Mouse (Mus musculus): ENCODE data around the gene Col23a1. TPM values are rescaled to one million over a fixed set of nuclear protein-coding genes. Genes with fewer than 3 reads are reported as not detected.
A peak's percentile ranks its signal among the peaks of the same experiment; 100 is the strongest.
"Not testable (repeated sequence)": the region's sequence is repeated elsewhere in the genome, so short reads cannot be mapped to it uniquely, and the experiment has no call there.

Col23a1 gene
- polyA plus RNA-seq, 1 experiment from 2014 or later: 23.6 TPM

- peaks cover 44% of the 10 kb centered on the region for H3K4me1 ChIP-seq
- H3K4me2 ChIP-seq (replicated peaks): peak within 1 kb of the TSS; percentile 93
- peak within 1 kb of the TSS; percentile 100 for H3K9ac ChIP-seq
- H3K4me3 ChIP-seq: peak within 1 kb of the TSS; percentile 95
- H3K27me3 ChIP-seq: no peaks in the 10 kb centered on the region
- ATAC-seq (ENCODE audit: low FRiP score, low read depth): peak; percentile 93
- H3K9me3 ChIP-seq: no peaks in the 10 kb centered on the region
- WGBS: under 1% methylated on average over 91 of the region's 91 CpGs
- H3K36me3 ChIP-seq: peaks cover 42% of the 10 kb centered on the region
- peak within 1 kb of the TSS; percentile 94 for H3K27ac ChIP-seq
Measured at GRCm38 (mm10) chr11:51606447-51607095, 316.9 kb downstream of the Col23a1 start, which contains the start of gene Hnrnpab. TSS of gene Hnrnpab (minus strand) at chr11:51606847.

- H3K4me1 ChIP-seq: peaks cover 37% of the 10 kb centered on the region
- peak; percentile 37; the same call in 1 of the 2 replicates for ATAC-seq (ENCODE audit: low FRiP score, low read depth)
- peak overlapping the region; percentile 95 for H3K4me3 ChIP-seq
- peak overlapping the region; percentile 100 for H3K9ac ChIP-seq
- 7% methylated on average over 15 of the region's 15 CpGs for WGBS
- H3K9me3 ChIP-seq: no peaks in the 10 kb centered on the region
- no peaks in the 10 kb centered on the region for H3K27me3 ChIP-seq
- H3K36me3 ChIP-seq: peaks cover 35% of the 10 kb centered on the region
- H3K4me2 ChIP-seq (replicated peaks): peak overlapping the region; percentile 93
- H3K27ac ChIP-seq: peak overlapping the region; percentile 94
Measured at GRCm38 (mm10) chr11:51607096-51607738, 317.5 kb downstream of the Col23a1 start.

- 86% methylated on average over 3 of the region's 3 CpGs for WGBS
- H3K4me1 ChIP-seq: peaks cover 17% of the 10 kb centered on the region
- no peak overlapping the region for H3K4me3 ChIP-seq
- peaks cover 14% of the 10 kb centered on the region for H3K36me3 ChIP-seq
- H3K27ac ChIP-seq: no peak overlapping the region
- no peak overlapping the region for H3K4me2 ChIP-seq (replicated peaks)
- H3K9ac ChIP-seq: no peak overlapping the region
- no peak for ATAC-seq (ENCODE audit: low FRiP score, low read depth)
- H3K9me3 ChIP-seq: no peaks in the 10 kb centered on the region
- H3K27me3 ChIP-seq: no peaks in the 10 kb centered on the region
Measured at GRCm38 (mm10) chr11:51609266-51609909, 319.7 kb downstream of the Col23a1 start.

- not testable (repeated sequence) for H3K9me3 ChIP-seq; H3K4me2 ChIP-seq (replicated peaks); H3K36me3 ChIP-seq; H3K27me3 ChIP-seq; H3K9ac ChIP-seq; H3K4me3 ChIP-seq; H3K27ac ChIP-seq; ATAC-seq (ENCODE audit: low FRiP score, low read depth)
- 85% methylated on average over 5 of the region's 5 CpGs for WGBS
- H3K4me1 ChIP-seq: peaks cover 13% of the 10 kb centered on the region
Measured at GRCm38 (mm10) chr11:51609940-51610339, 320.2 kb downstream of the Col23a1 start.

DNA sequence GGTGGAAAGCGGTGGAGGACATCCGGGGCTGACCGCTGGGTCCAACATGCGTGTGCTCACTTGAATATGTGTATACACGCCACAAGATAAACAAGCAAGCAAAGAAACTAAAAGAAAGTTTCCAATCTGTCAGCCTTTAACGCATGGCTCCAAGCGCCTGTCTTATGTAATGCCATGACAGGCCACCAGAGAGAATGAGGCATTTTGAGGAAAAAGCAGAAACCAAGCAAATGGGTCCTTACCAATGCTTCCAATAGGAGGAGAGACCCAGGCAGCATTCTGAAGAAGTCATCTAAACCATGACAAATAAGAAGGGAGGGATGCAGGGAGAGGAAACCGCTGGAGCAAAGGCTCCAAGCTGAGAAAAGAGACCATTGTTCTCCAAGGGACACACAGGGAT is 324.5 kb downstream of the Col23a1 start:
- peaks cover 14% of the 10 kb centered on the region for H3K4me1 ChIP-seq
- no peaks in the 10 kb centered on the region for H3K36me3 ChIP-seq
- WGBS: 83% methylated on average over 8 of the region's 8 CpGs
- no peak overlapping the region for H3K27ac ChIP-seq
- H3K9me3 ChIP-seq: no peaks in the 10 kb centered on the region
- H3K4me3 ChIP-seq: no peak overlapping the region
- ATAC-seq (ENCODE audit: low FRiP score, low read depth): no peak
- H3K9ac ChIP-seq: 0 out of 2 replicates have a peak overlapping the region, but pooled peaks have one; percentile 1
- H3K27me3 ChIP-seq: no peaks in the 10 kb centered on the region
- no peak overlapping the region for H3K4me2 ChIP-seq (replicated peaks)

DNA sequence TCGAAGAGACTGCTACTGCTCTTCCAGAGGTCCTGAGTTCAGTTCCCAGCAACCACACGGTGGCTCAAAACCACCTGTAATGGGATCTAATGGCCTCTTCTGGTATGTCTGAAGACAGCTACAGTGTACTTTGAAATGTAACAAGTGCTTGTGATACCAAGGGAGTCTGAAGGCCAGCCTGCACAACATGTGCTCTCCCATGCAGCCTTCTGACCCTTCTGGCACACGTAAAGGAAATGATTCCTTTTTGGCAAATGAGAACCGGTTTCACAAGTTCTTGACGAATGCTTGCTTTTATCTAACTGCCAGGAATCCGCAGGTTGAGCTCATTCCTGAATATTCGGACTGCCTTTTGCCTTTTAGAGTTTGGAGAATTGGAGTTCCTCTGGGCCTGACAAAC is 325.4 kb downstream of the Col23a1 start:
- peak overlapping the region; percentile 83; the same call in 1 of the 2 replicates for H3K27ac ChIP-seq

GRCm38 (mm10) chr11:51615601-51616000 is 325.9 kb downstream of the Col23a1 start:
- Histone ChIP-seq H3K4me1 (peaks cover 20% of the 10 kb centered on the region), H3K27ac (peak overlapping the region; percentile 83), H3K9me3 (no peaks in the 10 kb centered on the region), H3K4me2 (replicated peaks) (peak overlapping the region; percentile 76), H3K27me3 (no peaks in the 10 kb centered on the region), H3K36me3 (no peaks in the 10 kb centered on the region), H3K4me3 (peak overlapping the region; percentile 46), H3K9ac (peak overlapping the region; percentile 76)
- WGBS: 5% methylated on average over 14 of the region's 14 CpGs
- peak; percentile 57 for ATAC-seq (ENCODE audit: low FRiP score, low read depth)

More for the DNA sequence above, 325.4 kb downstream of the Col23a1 start:
- no peaks in the 10 kb centered on the region for H3K36me3 ChIP-seq
- peak overlapping the region; percentile 46 for H3K4me3 ChIP-seq
- ATAC-seq (ENCODE audit: low FRiP score, low read depth): no peak
- H3K9me3 ChIP-seq: no peaks in the 10 kb centered on the region
- peaks cover 16% of the 10 kb centered on the region for H3K4me1 ChIP-seq
- peak overlapping the region; percentile 76 for H3K9ac ChIP-seq
- H3K27me3 ChIP-seq: no peaks in the 10 kb centered on the region
- 34% methylated on average over 7 of the region's 7 CpGs for WGBS
- H3K4me2 ChIP-seq (replicated peaks): peak overlapping the region; percentile 76

GRCm38 (mm10) chr11:51616113-51616512 is 326.4 kb downstream of the Col23a1 start:
- H3K27ac ChIP-seq: 0 out of 2 replicates have a peak overlapping the region, but pooled peaks have one; percentile 83
- H3K27me3 ChIP-seq; H3K9me3 ChIP-seq; ATAC-seq (ENCODE audit: low FRiP score, low read depth); H3K36me3 ChIP-seq; H3K9ac ChIP-seq: not testable (repeated sequence)
- H3K4me2 ChIP-seq (replicated peaks): peak overlapping the region; percentile 76
- WGBS: 88% methylated on average over 7 of the region's 7 CpGs
- H3K4me3 ChIP-seq: peak overlapping the region; percentile 46
- H3K4me1 ChIP-seq: peaks cover 26% of the 10 kb centered on the region

DNA sequence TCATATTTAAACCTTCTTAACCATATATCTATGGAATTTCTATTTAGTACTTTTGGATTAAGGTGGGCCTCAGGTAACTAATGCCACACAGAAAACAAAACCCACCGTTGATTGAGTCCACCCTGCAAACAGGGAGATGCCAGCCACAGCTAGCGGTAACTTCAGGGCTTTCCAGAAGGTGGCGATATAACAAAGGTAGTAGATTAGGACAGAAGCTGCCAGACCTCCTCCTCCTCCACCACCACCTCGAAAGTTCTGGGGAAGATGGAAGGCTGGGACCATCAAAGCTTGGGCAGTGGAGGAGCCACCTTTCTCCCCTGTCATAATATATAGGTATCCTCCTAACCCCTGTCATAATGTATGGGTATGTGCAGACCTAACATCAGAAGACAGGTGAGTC is 328.0 kb downstream of the Col23a1 start:
- Histone ChIP-seq H3K4me2 (replicated peaks) (no peak overlapping the region), H3K9me3 (no peaks in the 10 kb centered on the region), H3K27ac (no peak overlapping the region), H3K4me1 (peaks cover 31% of the 10 kb centered on the region), H3K9ac (no peak overlapping the region), H3K36me3 (peaks cover 13% of the 10 kb centered on the region), H3K27me3 (no peaks in the 10 kb centered on the region), H3K4me3 (no peak overlapping the region)
- no peak for ATAC-seq (ENCODE audit: low FRiP score, low read depth)
- 6% methylated on average over 4 of the region's 4 CpGs for WGBS

GRCm38 (mm10) chr11:51618894-51619408 is 329.2 kb downstream of the Col23a1 start:
- WGBS: 45% methylated on average over 8 of the region's 8 CpGs
- Histone ChIP-seq H3K4me1 (peaks cover 31% of the 10 kb centered on the region), H3K27ac (no peak overlapping the region), H3K4me2 (replicated peaks) (peak overlapping the region; percentile 88), H3K9ac (no peak overlapping the region), H3K27me3 (no peaks in the 10 kb centered on the region), H3K4me3 (peak overlapping the region; percentile 85), H3K36me3 (peaks cover 26% of the 10 kb centered on the region), H3K9me3 (no peaks in the 10 kb centered on the region)
- peak; percentile 44; the same call in 1 of the 2 replicates for ATAC-seq (ENCODE audit: low FRiP score, low read depth)

GRCm38 (mm10) chr11:51619409-51620060 is 329.8 kb downstream of the Col23a1 start, which contains the start of gene Nhp2:
TSS of gene Nhp2 (plus strand) at chr11:51619735.
- Histone ChIP-seq H3K4me1 (peaks cover 31% of the 10 kb centered on the region), H3K4me2 (replicated peaks) (peak within 1 kb of the TSS; percentile 88), H3K9me3 (no peaks in the 10 kb centered on the region), H3K36me3 (peaks cover 32% of the 10 kb centered on the region), H3K27me3 (no peaks in the 10 kb centered on the region), H3K4me3 (peak within 1 kb of the TSS; percentile 85), H3K27ac (no peak within 1 kb of the TSS), H3K9ac (peak within 1 kb of the TSS; percentile 83)
- under 1% methylated on average over 51 of the region's 51 CpGs for WGBS
- ATAC-seq (ENCODE audit: low FRiP score, low read depth): peak; percentile 92
